ENCODE assay signal across 20 mouse cellular contexts in the genomic region with DNA sequence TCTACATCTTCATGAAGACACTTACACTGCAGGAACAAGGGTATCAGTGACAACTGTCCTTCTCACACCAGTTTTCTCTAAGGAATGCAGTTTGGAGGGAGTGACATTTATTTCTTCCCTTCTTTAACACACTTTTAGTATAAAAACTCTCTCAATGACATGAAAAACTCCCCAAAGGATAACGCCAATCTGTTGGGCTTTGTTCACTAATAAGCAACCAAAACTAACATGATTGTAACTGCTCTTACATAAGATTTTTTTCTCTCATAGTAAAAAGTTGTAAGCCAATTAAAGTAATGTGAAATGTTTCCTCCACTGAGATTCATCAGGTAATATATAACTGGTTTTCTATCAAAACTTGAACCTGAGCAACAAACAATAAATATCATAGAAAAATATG. TPM values are rescaled to one million over a fixed set of nuclear protein-coding genes. Genes with fewer than 3 reads are reported as not detected.
DNase-seq lines count a peak whose midpoint lies in the region; ATAC-seq lines count a peak whose summit lies in the region.
"Had no signal": no experiment of that assay in that cellular context is flagged by ENCODE, and none has a peak within 500 bp of the region (broad histone marks: within the 10 kb centered on the region; RNA-seq: fewer than 3 reads in every experiment).

A gene (minus strand): TSS at position 101 of the 400 bp plus-strand sequence.

- no peaks in the 10 kb centered on the region for H3K27me3 ChIP-seq in midbrain, embryonic 11.5 days (ENCODE audit: control insufficient read depth, insufficient read depth, low read length)
- H3K27me3 ChIP-seq in midbrain, embryonic 10.5 days (ENCODE audit: low read depth, poor library complexity, severe bottlenecking): no peaks in the 10 kb centered on the region
- H3K27me3 ChIP-seq: CH12.LX had no signal

- H3K9ac ChIP-seq in midbrain, embryonic 11.5 days (ENCODE audit: low read length): no peak within 1 kb of the TSS

- no peaks in the 10 kb centered on the region for H3K36me3 ChIP-seq in midbrain, embryonic 11.5 days (ENCODE audit: control insufficient read depth, insufficient read depth, low read length)
- H3K36me3 ChIP-seq in midbrain, embryonic 10.5 days: no peaks in the 10 kb centered on the region
- H3K36me3 ChIP-seq: G1E had no signal

- no peak within 1 kb of the TSS for H3K27ac ChIP-seq in midbrain, embryonic 11.5 days (ENCODE audit: low read depth, low read length)
- no peak within 1 kb of the TSS for H3K27ac ChIP-seq in midbrain, embryonic 10.5 days (replicated peaks)

- peak; percentile 67 for DNase-seq in midbrain, embryonic 11.5 days (ENCODE audit: low spot score, missing footprints)
- DNase-seq in midbrain, embryonic 10.5 days (ENCODE audit: low spot score): no peak
- DNase-seq: adrenal gland, adult 2 months; adrenal gland, adult 8-10 months; adrenal gland, postnatal 10 days; adrenal gland, postnatal 14 days; adrenal gland, postnatal 25 days; adrenal gland, postnatal 36 days; B cell, adult 2 months; cerebellum, adult 11 months; cerebellum, adult 11-12 months; cerebellum, adult 18-20 months; cerebellum, adult 2 months had no signal

- H3K9me3 ChIP-seq in midbrain, embryonic 11.5 days (ENCODE audit: control insufficient read depth, low read length): no peaks in the 10 kb centered on the region
- H3K9me3 ChIP-seq in midbrain, embryonic 10.5 days (replicated peaks): no peaks in the 10 kb centered on the region
- H3K9me3 ChIP-seq: G1E had no signal

- no peak within 1 kb of the TSS for H3K4me3 ChIP-seq in midbrain, embryonic 11.5 days (ENCODE audit: low read depth, low read length)
- no peak within 1 kb of the TSS for H3K4me3 ChIP-seq in midbrain, embryonic 10.5 days

- 73% methylated on average over 1 of the region's 1 CpGs for WGBS in midbrain, embryonic 11.5 days
- 88% methylated on average over 1 of the region's 1 CpGs for WGBS in midbrain, embryonic 10.5 days

- no peak for ATAC-seq in midbrain, embryonic 11.5 days (ENCODE audit: low FRiP score)
- ATAC-seq: activated CD4-positive, CD25-positive, alpha-beta regulatory T cell, adult 4 months; CD4-positive, CD25-positive, alpha-beta regulatory T cell, adult 4 months; Patski had no signal

- no peaks in the 10 kb centered on the region for H3K4me1 ChIP-seq in midbrain, embryonic 11.5 days (ENCODE audit: control insufficient read depth, insufficient read depth, low read length)
- no peaks in the 10 kb centered on the region for H3K4me1 ChIP-seq in midbrain, embryonic 10.5 days

- no peak within 1 kb of the TSS for H3K4me2 ChIP-seq in midbrain, embryonic 11.5 days

RNA-seq across cellular contexts. Expression of the gene that starts here (rescaled TPM):
- not detected in 2 replicates for polyA plus RNA-seq in midbrain, embryonic 11.5 days (2014; fragmentation: Nextera tagmentation; extraction: Ambion mirVana)
- polyA plus RNA-seq in midbrain, embryonic 10.5 days (2016; fragmentation: Nextera tagmentation; extraction: Ambion mirVana): not detected in 2 replicates
- polyA plus RNA-seq: activated CD4-positive, CD25-positive, alpha-beta regulatory T cell, adult 4 months; adrenal gland, adult 2 months; brain, embryonic 14.5 days; C2C12; CD4-positive, CD25-positive, alpha-beta regulatory T cell, adult 4 months; cerebellum, adult 2 months; G1E; Patski had no signal

Comparison
In these comparisons a context has a peak if more than half of its experiments do, and no peak if none do; other contexts are left out.
1. Peak in DNase-seq in midbrain, embryonic 11.5 days; RNA of the gene not detected or under 1 TPM.